Mouse (Mus musculus) frontal cortex, postnatal 14 days (tissue): ENCODE results near the gene Anks4b.

Experiments
- DNase-seq, 2 experiments: peaks; one replicate each; pipeline ENCODE4 v3.0.0; 2022; ENCODE audit warnings: low spot score in 2 of 2

Anks4b gene

DNA sequence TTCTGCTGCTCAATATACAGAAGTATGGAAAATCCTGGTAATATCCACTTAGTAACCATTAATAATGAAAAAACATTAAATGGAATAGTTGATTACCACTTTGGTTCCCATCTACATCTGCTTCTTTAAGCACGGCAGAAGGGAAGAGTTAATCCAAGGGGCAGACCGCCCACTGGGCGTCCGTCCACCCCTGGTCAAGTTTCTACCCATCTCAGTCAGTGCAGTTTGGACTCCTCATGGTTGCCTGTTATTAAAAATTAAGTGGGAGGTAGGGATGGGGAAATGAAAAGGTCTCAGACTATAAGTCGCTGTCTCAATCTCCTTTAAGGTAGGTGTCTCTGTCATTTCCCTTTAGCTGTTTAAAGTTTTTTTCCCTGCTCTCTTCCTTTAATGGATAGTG is 15.3 kb downstream of the Anks4b start:
- no peak for DNase-seq

DNA sequence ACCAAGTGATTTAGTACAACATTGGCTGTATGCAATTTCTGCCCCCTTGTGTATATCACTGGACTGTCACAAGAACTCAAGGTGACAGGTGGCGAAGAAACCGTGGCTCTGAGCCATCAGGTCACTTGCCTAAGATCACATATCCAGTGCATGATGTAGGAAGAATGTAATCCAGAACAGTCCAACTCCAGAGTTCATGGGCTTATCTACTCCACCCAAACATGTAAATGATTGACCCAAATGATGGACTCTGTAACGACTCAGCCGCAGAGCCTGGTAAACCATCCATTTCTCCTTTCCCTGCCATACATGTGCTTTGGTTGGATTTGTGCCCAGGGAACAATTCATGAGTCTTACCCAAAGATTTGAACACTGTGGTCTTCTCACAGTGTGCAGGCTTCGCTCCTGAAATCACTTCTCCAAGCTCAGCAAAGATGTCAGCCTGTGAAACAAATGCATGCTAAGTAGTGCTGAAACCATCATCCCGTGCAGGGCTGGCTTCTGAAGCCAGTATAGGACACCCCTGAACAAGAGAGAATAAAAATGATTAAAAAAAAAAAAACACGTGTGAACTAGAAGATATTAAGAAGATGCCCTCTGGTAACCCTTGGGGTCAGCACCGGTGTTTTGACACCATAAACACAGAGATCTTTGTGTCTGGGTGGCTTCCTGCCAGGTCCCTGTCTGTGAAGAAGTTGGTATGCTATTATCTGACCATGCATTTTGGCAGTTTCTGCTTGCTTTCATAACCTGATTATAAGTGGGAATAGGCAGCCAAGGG is 15.9 kb downstream of the Anks4b start:
- DNase-seq: no peak

DNA sequence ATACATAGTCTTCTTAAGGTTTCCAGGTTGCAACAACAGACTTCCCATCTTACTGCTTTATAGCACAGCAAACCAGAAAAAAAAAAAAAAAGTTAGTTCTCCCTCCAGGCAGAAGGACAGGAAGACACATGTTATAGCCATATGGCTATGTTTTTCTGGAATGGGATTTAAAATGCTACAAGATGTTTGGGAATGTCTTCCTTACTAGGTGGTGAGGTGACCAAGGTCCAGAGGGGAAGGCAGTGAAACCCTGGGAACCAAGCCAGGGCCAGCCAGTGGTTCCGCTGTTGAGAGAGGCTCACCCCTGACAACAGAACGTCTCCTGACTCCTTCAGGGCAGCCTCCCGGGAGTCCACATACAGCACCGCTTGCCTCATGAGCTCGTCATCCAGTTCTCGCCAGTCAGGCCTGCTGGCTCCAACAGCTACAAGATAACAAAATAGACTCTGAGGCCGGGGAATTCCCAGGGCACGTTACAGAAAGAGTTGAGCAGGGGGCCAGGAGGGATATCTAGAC is 16.6 kb downstream of the Anks4b start:
- no peak for DNase-seq

DNA sequence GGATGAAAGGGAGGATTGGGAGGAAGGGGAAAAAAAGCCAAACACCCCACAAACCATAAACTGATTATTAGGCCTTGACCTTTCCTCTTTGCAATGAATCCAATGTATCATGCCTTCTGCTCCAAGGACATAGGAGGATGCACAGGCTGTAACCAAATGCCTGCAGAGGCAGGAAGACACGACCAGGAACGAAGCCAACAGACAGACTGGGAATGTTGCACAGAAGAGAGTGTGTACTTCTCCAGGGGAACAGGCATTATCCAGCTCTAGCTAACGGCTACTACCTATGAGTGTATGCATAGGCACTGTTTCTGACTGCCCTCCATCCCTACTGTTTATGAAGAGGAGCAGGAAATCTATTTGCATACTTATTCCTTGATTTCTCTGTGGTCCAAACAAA is 18.5 kb downstream of the Anks4b start:
- no peak for DNase-seq

DNA sequence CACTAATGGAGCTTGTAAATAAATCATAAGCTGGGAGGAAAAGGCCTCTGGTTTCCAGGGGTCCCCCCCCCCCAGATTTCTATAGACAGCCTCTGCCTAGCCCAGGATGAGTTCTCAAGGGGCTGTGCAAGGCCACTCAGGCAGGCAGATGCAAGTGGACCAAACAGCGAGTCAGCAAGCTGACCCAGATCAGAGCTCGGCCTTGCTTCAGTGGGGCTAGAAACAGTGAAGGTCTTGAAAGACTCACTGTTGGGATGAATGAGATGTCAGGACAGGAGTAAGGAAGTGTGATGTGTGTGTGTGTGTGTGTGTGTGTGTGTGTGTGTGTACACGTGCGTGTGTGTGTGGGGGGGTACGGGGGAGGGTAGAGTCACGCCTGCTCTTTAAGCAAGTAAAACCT is 19.2 kb downstream of the Anks4b start:
- DNase-seq: no peak

DNA sequence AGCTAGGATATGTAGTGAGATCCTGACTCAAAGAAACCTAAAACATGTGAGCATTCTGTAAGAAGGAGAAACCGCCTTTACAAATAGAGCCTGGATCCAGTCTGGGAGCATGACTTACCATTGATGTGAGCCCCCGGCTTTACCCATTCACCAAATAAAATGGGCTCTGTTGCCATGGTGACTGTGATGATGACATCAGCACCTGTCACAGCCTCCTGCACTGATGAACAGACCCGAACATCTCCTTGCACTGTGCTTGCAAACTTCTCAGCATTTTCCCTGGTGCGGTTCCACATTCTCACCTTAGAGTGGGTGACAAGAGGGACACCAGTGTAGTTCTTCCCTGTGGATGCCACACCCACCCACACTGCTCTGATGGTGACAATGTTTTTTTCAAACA is 21.5 kb downstream of the Anks4b start:
- no peak for DNase-seq

DNA sequence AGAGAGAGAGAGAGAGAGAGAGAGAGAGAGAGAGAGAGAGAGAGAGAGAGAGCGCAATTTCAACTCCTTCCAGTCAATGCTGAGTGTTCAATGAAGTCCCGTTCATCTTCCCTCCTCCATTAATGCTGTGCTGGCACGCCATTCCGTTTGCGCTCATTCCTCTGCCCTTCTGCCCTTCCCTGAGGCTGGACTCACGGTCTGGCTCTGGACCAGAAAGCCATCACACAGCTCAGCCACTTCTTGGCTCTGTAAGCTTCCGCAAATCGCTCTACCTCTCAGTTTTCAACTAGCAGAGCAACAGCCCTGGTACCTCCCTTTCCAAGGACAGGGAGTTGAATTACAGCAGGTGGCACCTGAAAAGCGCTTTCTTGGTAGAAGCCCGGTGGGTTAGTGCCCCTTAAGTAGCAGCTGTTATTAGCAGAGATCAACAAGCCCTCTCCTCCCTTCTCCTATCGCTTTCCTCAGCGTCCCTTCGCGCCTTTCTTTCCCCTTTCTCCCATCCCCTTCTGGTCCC is 27.6 kb downstream of the Anks4b start:
- DNase-seq: no peak

DNA sequence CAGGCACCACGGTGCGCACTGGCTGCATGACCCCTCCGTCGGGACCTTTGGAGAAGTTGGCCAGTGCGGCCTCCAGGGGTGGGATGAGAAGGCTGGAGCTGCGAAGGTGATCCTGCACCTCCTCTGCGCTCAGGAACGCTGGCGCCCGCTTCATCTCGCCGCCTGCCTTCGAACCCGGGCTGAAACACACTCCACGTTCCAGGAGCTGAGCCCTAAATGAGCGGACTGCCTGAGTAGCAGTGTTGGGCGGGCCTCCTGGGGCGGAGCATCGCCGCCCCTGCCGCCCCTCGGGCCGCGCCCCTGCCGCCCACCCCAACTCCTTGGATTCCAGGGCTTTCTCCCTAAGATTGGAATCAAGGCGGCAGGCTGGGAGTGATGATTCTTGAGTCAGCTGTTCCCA is 28.1 kb downstream of the Anks4b start, which contains the start of gene Crym:
Gene Crym (minus strand): TSS at position 341 of the 400 bp plus-strand sequence.
- peak in 1 of 2 experiments; percentile 22 for DNase-seq

DNA sequence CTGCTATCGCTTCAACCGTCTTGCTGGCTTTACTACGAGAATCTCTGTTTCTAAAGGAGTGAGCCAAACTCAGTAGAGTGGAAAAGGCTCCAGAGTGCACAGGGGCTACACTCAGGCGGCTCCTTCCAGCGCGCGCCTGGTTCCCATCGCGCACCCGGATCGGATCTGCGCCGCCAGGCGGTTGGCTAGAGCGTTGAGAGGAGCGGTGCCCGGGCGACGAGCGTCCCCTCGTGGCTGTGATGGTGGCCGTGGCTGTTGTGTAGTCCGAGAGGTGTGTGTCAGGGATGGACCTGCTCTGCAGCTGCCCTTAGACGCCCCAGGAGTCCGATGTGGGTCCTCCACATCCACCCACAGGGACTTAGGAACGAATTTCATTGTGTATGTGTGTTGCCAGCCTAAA is 30.1 kb downstream of the Anks4b start, which contains the start of gene Abca14:
Gene Abca14 (plus strand): TSS at position 173 of the 400 bp plus-strand sequence.
- peak; percentile 56 to 86 for DNase-seq

DNA sequence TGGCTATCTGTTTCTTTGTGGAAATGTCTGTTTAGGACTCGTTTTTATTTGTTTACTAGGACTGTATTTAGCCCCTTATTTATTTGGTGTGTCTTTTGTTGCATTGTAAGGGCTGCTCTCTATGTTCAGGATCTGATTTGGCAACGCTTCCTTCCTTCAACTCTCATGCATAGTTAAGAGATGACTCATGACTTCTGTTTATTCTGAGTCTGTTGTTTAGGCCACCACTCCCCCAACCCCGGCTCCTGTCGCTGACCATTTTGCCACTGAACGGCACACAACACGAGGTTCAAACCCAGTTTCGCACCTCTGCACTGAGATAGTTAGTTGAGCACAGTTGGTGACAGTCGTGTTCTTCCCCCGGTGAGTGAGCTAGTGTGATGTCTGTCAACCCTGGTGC is 32.3 kb downstream of the Anks4b start:
- no peak for DNase-seq

DNA sequence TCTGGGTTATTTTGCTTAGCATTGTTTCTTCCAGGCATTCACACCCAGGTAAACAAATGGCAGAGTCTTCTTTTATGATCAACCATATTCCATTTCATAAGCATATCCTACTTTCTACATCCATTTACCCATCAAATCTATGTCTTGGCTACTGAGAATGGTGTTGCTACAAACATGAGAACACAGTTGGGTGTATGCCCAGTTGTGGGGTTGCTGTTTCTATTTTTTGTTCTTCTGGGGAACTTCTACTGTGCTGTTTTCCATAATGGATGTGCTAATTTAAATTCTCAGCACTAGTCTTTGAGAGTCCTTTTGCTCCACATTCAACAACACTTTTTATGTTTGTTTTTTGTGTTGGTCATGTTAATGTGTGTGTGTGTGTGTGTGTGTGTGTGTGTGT is 54.9 kb downstream of the Anks4b start:
- DNase-seq: peak in 1 of 2 experiments; percentile 16
